Mouse (Mus musculus) testis, postnatal 14 days (tissue): ENCODE results near the gene Gng4.
A peak's percentile ranks its signal among the peaks of the same experiment; 100 is the strongest.
"Not testable (repeated sequence)": the region's sequence is repeated elsewhere in the genome, so short reads cannot be mapped to it uniquely, and the experiment has no call there.

ENCODE experiments used
- DNase-seq: peaks from one replicate; pipeline ENCODE4 v3.0.0; 2021; ENCODE audit warnings: low spot score

The Gng4 gene

DNA sequence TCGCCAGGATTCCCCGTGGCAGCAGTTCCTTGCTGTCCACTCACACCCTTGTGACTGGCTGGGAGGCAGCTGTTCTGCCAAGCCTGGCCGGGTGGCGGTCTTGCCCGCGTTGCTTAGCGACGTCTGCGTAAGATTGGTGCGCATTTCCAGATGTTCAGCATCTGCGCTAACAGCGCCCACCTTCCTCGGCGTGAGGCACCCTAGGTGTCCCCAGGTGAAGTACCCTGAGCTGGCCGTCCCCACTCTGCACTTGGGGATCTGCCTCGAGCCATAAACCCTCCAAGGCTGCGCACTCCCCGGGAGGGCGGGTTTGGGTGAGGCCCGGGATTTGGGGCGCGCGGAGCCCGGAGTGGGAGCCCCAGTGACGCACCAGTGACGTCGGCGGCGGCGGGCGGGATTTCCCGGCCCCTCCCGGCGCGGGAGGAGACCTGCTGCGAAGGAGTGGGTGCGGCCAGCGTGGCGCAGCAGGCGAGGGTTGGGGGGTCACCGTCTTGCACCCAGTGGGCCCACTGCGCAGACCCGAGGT, at the start of gene Gng4:
Gene Gng4, plus strand, starts transcription at position 166 of the 526 bp plus-strand sequence.
- peak; percentile 25 for DNase-seq

DNA sequence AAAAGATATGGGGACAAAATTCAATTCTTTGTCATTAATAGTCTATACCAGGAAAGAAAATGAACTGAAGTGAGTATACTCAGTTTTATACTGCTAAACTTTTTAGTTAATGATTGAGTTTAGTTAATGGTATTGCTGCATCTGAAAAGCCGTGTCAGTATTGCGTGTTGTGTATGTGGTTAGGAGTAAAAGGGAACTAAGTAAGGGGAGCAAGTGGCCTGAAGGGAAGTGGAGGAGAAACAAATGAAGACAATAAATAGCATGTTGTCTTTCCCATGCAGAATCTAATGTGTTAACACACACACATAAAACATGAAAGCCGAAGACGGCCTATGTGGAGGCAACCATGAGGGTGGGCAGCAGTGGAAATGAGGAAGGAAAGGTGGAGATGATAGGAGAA, 44.6 kb upstream of the Gng4 start:
- no peak for DNase-seq

DNA sequence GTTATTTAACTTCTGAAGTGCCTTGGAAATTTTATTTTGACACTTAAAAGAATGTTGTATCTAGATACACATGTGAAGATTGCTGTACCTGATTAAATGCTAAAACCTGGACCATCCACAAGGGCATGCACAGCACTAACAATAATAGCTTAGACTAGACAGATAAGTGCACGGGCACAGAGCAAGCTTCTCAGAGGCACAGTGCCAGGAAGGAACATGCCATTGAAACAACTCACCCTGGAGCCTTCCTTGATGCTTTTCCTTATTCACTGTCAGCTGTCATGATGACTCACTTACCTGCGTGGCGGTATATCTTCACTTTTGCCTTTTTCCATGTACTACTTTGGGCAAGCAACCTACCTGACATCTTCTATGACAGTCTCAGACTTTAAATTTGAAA, 37.9 kb upstream of the Gng4 start:
- peak; percentile 10 for DNase-seq

DNA sequence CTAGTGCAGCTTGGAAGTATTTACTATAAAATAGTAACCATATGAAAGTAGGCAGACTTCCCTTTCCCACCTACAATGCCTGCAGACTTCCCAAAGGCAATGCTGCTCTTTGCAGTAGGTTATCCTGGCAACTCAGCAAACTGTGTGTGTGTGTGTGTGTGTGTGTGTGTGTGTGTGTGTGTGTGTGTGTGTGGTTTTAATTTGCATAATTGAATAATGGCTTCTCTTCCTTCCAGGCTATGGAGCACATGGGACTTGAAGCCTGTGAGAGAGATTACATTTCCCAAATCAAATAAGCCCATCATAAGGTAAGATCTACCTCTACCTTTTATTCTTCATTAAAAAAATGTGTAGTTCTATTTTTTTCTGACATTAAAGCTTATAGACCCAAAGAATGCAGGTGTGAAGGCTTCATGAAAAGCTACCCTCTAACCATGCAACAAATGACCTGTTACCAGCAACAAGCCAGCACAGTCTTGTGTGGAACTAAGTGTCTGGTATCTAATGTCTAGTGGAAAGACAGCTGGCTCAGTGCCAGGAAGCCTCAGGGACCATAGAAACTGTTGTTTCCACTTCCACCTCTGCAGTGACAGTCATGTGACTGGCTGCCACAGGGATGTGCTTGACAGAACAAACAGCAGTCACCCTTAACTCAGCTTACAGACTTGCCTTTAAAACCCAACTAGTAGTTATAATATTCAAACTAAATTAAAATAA, 7.9 kb upstream of the Gng4 start:
- no peak for DNase-seq

DNA sequence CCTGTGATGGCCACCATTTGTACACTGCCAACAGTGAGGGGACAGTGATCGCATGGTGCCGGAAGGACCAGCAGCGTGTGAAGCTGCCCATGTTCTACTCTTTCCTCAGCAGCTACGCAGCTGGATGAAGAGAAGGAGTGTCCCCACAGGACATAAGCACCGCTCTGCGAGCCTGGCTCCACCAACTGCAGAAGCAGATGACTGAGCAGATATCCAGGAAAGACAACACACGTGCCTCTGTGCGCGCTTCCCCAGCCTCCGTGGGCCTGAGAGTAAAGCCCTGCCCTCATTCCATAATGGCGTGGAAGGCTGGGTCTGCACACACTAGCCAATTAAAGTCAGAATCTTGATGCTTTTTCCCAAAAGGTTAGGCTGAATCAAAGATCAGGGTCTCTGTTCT, 6.8 kb upstream of the Gng4 start:
- DNase-seq = no peak

DNA sequence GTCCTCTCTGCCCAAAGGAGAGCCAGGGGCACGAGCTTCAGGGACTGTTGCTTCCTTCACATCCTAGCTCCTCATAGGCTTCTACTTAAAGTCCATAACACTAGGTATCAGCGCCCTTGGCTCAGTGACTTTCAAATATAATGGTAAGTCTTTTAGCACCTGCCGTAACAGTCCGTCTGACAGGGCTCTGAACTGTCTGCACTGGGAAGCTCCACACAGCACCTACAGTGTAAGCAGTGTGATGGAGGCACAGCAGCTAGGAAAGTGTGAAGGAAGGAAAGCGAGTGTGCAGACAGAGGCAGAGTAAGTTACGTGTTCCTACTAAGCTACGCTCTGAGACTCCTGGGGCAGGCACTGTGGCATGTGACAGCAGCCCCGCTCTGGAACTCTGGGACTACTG, 6.2 kb upstream of the Gng4 start:
- DNase-seq = no peak

DNA sequence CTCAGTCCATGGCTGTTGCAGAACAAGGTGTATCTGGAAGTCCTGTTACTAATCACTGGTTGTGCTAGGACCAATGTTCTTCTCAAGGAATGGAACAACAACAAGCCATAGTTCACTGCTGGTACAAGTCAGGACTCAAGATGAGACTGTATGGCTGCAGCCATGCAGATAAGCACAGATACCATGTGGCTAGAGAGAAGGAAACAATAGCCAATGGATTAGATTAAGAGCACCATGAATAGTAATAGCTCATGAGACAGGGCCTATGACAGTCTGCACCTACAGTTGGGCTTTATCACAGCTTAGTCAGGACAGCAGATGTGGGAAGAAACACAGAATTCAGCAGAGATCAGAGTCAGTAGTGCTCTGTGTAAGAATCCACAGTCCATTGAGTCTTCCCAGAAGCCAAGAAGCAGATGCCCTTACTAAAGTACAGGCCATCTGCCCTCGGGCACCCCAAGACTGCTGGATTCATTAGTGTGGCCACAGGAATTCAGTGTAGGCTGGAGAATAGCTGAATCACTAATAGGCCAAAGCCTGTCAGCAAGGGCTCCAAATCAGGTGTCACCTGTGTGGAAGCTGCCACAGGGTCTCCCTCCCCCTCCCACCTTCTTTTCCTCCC, 4.9 kb upstream of the Gng4 start:
- DNase-seq = no peak

DNA sequence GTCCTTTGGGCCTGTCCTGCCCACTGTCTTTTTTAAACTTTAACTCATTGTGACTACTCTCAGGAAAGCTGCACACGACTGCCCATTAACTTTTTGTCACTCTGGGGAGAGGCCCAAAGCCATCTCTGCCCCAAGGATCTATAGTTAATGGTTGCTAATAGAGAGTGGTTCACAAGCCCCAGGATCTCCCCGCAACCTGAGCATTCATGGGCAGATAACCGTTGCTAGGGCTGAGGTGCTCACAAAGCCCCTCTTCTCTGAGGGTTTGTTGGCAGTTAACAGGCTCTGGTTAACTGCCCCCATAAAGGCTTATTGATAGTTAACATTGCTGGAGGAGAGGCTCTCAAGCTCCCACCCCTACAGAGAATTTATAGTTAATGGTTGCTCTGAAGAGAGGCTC, 3.6 kb upstream of the Gng4 start:
- DNase-seq = no peak

DNA sequence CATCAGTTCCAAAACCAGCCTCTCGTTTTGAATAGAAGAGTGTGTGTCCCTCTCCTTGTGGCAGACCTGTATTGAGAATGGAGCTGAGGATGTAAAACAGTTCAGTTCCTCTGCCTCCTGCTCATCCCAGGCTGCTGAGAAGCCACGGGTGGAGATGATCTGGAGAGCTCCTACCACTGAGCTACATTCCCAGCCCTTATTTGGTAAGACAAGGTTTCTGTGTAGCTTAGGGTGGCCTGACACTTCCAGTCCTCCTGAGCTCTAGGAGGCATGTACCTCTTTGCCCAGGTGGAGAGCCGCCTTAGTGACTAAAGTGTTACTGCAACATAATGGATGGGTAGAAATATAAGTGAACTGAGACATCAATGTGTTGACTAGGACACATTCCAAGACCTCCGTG, 2.8 kb upstream of the Gng4 start:
- no peak for DNase-seq

DNA sequence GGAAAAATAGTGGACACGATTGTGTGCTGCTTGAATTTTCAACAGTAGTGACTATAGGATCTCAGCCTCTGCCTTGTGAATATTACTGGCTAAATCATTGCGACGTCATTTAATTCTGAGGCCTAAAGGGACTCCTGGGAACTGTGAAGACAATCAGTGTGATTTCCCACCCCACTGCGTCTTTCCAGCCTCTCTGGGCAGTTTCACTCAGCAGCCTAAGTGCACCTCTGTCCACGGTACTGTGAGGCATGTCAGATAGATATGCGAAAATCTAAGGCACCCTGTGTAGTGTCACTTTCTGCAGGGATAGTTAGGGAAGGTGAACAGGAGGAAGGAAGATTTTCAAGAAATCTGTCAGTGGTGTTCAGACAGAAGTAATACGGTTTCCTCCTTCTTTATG, 563 bp upstream of the Gng4 start:
- DNase-seq = no peak

DNA sequence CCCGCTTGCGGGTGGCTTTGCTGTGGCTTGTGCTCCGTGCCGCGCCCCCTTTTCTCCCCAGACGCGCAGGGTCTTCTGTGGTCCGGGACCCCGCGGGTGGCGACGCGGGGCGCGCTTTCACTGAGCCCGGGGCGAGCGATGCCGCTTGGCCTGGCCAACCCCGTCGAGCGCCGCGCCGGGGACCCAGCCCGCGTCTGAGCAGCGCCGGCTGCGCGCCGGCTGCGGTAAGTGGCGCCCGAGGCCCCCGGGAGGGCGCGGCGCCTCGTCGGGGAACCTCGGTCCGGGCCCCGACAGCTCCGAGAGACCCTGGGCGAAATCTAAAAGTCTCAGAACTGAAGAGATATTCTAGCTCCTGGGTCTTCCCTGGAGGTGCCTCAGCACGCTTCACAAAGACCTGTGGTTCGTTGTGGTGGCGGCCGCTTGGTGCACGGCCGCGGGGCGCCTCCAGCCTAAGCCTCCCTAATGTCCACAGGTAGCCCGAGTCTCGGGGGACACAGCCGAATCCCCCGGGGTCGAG, 619 bp downstream of the Gng4 start:
- no peak for DNase-seq

DNA sequence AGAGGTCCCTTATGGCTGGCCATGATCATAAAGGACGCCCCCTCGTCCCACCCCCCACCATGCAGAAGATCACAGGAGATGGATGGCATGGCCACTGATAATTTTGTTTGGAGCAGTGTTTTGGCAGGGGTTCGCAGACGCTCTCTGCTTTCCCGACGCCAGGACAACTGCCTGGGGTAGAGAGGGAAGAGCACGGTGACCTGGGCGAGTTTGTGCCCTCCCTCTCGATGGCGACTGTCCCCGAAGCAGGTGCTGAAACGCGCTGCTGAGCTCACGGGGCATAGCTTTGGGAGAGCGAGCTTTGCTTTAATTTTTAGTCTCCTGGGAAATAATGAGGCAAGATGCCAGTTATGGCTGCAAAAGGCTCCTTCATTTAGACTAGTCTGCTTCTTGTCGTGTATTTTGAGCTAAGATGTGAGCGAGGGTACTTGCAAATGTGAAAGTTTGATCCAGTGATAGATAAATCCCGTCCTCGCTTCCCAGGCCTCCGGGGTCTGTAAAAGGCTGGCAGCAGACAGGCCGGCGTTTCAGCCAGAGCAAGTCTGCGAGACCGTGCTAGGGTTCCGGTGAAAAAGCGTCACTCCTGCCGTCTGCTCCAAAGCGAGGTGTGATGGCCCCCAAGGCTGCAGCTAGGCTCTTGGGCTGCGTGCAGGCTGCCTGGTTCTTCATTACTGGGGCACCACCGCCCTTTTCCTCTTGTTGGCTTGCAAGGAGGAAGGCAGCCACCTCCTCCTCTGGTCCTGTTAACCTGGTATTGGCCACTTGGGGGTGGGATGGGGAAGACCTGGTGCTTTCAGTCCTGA, 1.3 kb downstream of the Gng4 start:
- no peak for DNase-seq

DNA sequence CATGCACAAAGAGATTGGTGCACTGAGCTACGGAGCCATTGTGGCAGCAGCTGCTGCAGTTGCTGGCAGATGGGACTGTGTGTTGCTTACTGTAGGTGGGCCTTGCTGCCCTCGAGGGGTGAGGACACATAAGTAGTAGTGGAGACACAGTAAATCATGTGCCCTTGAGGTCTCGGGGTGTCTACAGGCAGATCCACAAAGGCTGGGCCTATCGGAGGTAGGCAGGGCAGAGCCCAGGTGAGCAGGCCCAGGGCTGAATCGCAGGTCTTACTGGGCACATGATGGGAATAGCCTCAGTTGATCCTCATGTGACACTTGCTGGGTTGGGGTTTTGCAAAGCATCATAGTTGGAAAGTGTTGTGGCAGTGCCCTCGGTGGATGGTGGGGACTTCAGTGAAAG, 3.1 kb downstream of the Gng4 start:
- DNase-seq = no peak

DNA sequence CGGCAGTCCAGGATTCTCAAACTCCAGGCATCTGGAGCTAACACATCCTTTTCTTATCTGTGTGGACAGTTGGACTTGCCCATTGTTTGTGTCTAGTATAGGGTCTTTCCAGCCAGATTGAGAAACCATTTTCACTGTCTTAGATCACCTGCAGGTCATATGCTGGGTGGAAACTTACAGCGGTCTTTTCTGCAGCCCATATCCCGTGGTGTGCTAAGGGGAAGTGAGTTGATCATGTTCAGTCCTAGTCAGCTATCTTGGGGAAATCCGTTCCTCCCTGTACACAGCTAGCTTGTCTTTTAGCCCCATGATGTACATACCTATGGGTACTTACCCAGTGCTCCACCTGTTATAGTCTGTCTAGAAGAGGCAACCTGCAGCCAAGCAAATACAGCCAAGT, 4.2 kb downstream of the Gng4 start:
- DNase-seq = no peak

DNA sequence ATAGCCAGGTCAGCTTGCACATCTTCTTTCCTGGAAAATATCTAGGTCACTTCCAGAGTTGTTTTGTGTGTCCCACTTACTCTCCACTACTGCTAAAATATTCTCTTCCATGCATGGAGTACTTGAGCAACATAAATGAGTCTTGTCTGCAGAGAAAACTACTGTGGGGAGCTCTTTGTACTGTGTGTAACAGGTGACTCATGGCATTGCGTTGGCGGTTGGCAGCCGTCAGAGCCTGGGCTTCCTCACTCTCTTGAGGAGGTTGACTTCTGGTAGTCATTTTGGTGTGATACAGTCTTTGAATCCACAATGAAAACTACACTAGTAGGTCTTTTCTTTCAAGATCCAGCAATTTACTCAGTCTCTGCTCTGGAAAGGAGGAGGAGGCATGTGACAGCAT, 8.1 kb downstream of the Gng4 start:
- no peak for DNase-seq

DNA sequence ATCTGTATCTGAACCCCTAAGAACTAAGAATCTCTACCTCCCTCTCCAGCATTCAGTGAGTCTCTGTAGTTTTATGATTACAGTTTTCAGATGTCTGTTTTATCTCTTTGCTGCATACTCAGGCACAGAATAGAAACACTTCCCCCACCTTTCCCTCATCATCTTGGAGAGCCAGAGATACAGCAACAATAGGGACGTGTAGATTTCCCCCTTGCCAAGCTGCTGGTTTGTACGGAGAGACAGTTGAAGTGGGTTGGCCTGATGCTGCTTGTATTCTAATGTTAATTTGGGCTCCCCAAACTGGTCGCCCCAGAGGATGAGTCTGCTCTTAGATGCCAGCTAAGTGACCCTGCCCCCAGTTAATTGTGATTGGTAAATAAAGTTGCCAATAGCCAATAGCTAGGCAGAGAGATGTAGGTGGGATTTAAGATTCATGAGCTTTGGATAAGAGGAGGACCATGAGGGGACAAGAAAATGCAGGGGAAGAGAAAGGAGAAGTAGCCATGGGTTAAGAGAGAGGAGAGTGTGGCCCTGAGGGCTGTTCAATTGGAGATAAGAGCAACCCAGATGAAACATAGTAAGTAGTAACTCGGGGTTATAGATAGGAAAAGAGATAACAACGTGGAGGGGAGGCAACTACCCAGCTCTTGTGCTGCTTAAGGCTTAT, 11.4 kb downstream of the Gng4 start:
- DNase-seq = no peak

DNA sequence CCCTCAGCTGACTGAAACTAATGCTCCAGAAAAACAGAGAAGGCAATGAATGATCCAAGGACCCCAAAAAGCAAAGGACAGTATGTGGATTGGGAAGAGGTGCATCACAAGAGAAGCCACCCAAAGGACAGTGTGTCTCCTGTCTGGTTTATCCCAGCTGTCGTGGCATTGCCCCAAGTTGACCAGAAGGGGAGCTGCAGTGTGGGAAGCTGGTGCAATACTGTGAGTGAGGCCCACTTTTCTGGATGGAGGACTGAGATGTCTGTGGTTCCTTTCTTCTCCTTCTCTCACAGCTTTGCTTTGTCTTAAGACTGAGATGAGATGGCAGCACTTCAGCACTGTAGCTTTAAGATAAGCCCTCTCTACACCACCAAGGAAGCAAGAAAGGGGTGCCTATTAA, 12.2 kb downstream of the Gng4 start:
- no peak for DNase-seq

DNA sequence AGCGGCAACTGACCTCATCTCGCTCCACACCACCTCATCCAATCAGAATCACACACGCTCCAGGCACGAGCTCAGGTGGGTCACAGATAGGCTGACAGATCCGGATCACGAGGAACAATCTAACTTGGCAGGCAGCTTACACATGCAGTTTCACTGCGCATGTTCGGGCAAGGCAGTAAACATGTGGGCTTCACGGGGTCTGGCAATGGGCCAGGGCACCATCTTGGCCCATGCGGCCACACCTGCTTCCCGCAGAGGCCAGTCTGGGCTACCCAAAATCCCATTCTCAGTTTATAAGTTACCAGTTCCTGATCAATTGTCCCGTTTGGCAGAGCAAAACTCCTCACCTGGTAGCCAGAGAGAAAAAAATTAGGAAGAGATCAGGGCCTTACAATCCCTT, 14.0 kb downstream of the Gng4 start:
- DNase-seq = not testable (repeated sequence)

DNA sequence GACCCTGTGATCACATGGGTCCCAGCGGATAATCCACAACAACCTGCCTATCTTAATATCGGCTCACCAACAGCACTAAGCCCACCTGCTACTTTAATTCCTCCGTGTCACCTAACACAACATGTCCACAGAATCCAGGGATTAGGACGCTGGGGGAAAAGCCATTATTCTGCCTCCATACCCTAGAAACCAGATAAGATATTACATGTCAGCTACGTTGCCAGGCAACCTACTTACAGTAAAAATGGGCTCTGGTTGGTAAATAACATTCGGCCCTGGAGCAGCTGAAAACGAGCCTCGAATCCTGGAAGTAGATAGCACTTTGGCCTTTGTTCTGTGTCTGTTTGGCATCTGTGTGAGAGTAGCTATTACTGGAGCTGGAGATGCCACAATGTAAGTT, 14.9 kb downstream of the Gng4 start:
- DNase-seq = no peak

DNA sequence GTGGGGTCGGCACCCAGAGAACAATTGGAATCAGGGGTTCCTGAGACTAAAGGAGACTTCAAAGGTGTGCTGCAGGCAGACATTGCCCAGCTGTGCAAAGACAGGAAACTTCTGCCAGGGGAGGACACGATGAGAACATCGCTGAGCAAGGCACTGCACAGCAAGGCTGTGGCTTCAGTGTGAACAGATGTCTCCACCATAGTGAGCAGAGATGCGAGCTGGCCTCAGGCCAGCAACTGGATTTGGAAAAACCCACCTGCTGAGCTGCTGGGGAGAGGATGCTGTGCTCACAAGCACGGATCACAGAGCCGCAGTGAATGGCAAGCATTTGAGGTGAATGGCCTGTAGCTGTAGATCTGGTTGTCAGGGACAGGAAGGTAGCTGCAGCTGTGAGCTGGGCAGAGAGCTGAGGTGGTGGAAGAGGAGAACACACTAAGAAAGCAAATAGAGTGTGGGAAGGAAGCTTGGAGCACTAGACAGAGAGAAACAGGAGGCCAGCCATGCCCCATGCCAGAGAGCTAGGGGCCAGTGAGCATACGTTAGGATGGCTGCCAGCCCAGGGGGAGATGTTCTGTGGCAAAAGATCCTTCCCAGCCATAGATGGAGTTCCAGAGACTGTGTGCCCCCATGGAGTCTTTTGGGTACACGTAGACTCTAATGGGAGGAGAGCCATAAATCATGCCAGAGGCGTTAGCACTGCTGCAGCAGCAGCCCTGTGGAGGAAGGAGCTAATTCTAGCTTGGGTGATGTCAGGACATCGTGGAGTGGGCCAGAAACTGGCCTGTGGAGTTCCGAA, 24.7 kb downstream of the Gng4 start:
- no peak for DNase-seq

DNA sequence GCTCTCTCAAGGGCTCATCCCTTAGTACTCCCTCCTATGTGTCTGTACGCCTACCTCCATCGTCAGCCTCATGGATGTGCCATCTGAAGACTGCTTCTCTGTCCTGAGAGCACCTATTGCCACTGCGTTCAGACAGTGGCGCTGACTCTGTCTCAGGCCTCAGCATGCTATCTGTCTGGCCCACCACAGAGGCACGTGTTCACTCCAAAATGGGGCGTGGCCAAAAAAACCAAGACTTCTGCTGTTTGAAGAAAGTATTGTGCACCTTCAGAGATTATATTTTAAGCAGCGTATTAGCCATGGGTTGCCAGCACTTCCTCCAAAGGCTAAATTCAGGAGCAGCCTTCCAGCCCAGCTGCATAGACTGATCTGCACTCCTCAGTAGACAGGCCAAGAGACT, 27.0 kb downstream of the Gng4 start:
- DNase-seq = no peak
